Mouse (Mus musculus) urinary bladder, adult 2 months (tissue): ENCODE data around the gene Cdc45. TPM values are rescaled to one million over a fixed set of nuclear protein-coding genes. Genes with fewer than 3 reads are reported as not detected.

Source experiments
- DNase-seq: peaks from one replicate; pipeline ENCODE4 v3.0.0; 2022; ENCODE audit warnings: low spot score
- polyA plus RNA-seq: library from polyadenylated mRNA; depleted of rRNA; stranded (reverse); fragments of >200 nt; gene quantifications from 2 replicates; pipeline ENCODE4 v1.2.3, GENCODE M21; 2012; rRNA removed

Cdc45 gene
- polyA plus RNA-seq, 1 experiment: 4.4 TPM

DNA sequence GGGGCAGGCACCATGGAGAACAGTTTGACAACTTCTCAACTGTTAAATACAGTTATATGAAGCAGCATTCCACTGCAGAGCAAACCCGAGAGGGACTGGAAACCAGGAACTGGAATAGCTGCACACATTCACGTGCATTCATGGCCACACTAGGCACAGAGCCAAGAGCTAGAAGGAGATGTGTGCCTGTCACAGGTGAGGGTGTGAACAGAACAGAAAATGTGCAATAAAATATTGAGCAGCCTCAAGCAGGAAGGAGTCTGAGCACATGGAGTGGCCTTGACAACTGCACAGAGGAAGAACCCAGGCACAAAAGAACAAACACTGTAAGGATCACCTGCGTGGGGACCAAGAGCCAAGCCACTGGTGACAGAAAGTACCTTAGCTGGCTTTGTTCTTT is 81.1 kb downstream of the Cdc45 start:
- DNase-seq: no peak

Other genes with a start within 250 kb of the Cdc45 start
- 2.0 and 4.1 TPM in 2 replicates for gene Tbx1, start 221.3 kb downstream of the Cdc45 start, polyA plus RNA-seq
- gene Gp1bb, start 189.6 kb downstream of the Cdc45 start, polyA plus RNA-seq: 0.55 and 0.59 TPM in 2 replicates
- 11.8 and 15.0 TPM in 2 replicates for gene Gm49601, start 185.6 kb downstream of the Cdc45 start, polyA plus RNA-seq
- 44.7 and 46.4 TPM in 2 replicates for gene Sept5, start 182.0 kb downstream of the Cdc45 start, polyA plus RNA-seq
- 45.6 and 48.4 TPM in 2 replicates for gene Cldn5, start 35.1 kb downstream of the Cdc45 start, polyA plus RNA-seq
- gene Ufd1, start 208 bp downstream of the Cdc45 start, polyA plus RNA-seq: 58.0 TPM in 2 replicates
- gene 2510002D24Rik, start 24.6 kb upstream of the Cdc45 start, polyA plus RNA-seq: 41.6 and 56.6 TPM in 2 replicates
- gene Gm28539, start 24.6 kb upstream of the Cdc45 start, polyA plus RNA-seq: not detected in 2 replicates
- 22.5 and 24.9 TPM in 2 replicates for gene Mrpl40, start 64.9 kb upstream of the Cdc45 start, polyA plus RNA-seq
- gene Hira, start 65.0 kb upstream of the Cdc45 start, polyA plus RNA-seq: 34.4 and 36.8 TPM in 2 replicates